Mouse (Mus musculus): ENCODE data around the gene Numb. TPM values are rescaled to one million over a fixed set of nuclear protein-coding genes. Genes with fewer than 3 reads are reported as not detected.

The Numb gene
- polyA plus RNA-seq, 1 experiment from 2014 or later, result 36.5 TPM

DNA sequence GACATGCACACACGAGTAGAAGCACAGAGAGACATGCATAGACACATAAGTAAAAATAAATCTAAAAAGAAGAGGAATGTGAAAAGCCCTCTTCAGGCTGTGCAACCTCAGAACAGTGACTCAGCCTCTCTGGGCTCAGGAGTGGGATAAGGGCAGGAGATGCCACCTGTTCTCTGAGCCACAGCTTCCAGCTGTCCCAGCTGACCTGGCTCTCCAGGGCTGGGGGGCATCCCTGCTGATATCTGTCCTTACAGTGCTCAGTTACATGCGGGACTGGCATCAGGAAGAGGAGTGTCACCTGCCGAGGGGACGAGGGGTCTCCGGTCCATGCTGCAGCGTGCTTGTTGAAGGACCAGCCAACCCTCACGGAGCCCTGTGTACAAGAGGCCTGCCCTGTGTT lies 145.0 kb downstream of the Numb start:
- Histone ChIP-seq H3K9me3 (ENCODE audit: control insufficient read depth, low read depth, low read length) (no peaks in the 10 kb centered on the region), H3K27me3 (ENCODE audit: control insufficient read depth, insufficient read depth, low read length) (no peaks in the 10 kb centered on the region), H3K4me1 (ENCODE audit: control insufficient read depth, insufficient read depth, low read length) (no peaks in the 10 kb centered on the region), H3K27ac (ENCODE audit: low read length) (no peak overlapping the region), H3K4me3 (ENCODE audit: low read depth, low read length) (no peak overlapping the region), H3K36me3 (ENCODE audit: control insufficient read depth, insufficient read depth, low read length) (no peaks in the 10 kb centered on the region), H3K9ac (replicated peaks; ENCODE audit: low read depth, low read length) (no peak overlapping the region), H3K4me2 (replicated peaks; ENCODE audit: low read depth, low read length) (no peak overlapping the region)
- ATAC-seq (ENCODE audit: insufficient number of reproducible peaks, insufficient read depth, low FRiP score, low read depth), result no peak
- WGBS, result 85% methylated on average over 7 of the region's 7 CpGs

DNA sequence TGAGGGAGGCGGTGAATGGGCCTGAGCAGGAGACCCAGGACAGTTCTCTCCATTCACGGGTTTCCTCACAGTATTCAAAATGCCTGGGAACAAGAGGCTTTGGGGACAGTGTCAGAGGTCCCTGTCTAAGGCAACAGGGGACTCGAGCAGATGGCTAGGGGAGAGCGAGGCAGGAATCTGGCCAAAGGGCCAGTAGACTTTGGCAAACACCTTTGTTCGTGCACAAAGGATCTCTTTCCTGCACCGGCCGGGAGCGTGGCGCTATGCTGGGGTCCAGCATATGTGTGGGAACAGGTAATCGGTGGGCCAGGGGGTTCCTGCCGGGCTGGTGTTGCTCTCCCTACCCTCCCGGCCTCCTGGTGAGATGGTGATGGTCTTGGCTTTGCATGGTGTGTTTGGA lies 146.1 kb downstream of the Numb start:
- no peak overlapping the region for H3K4me2 ChIP-seq (replicated peaks; ENCODE audit: low read depth, low read length)
- H3K9me3 ChIP-seq (ENCODE audit: control insufficient read depth, low read depth, low read length), result no peaks in the 10 kb centered on the region
- H3K27me3 ChIP-seq (ENCODE audit: control insufficient read depth, insufficient read depth, low read length), result no peaks in the 10 kb centered on the region
- H3K9ac ChIP-seq (replicated peaks; ENCODE audit: low read depth, low read length), result no peak overlapping the region
- H3K27ac ChIP-seq (ENCODE audit: low read length), result no peak overlapping the region
- no peak for ATAC-seq (ENCODE audit: insufficient number of reproducible peaks, insufficient read depth, low FRiP score, low read depth)
- WGBS, result 71% methylated on average over 12 of the region's 12 CpGs
- H3K36me3 ChIP-seq (ENCODE audit: control insufficient read depth, insufficient read depth, low read length), result no peaks in the 10 kb centered on the region
- H3K4me3 ChIP-seq (ENCODE audit: low read depth, low read length), result no peak overlapping the region
- H3K4me1 ChIP-seq (ENCODE audit: control insufficient read depth, insufficient read depth, low read length), result peaks cover 3% of the 10 kb centered on the region; the same call in 1 of the 2 replicates

DNA sequence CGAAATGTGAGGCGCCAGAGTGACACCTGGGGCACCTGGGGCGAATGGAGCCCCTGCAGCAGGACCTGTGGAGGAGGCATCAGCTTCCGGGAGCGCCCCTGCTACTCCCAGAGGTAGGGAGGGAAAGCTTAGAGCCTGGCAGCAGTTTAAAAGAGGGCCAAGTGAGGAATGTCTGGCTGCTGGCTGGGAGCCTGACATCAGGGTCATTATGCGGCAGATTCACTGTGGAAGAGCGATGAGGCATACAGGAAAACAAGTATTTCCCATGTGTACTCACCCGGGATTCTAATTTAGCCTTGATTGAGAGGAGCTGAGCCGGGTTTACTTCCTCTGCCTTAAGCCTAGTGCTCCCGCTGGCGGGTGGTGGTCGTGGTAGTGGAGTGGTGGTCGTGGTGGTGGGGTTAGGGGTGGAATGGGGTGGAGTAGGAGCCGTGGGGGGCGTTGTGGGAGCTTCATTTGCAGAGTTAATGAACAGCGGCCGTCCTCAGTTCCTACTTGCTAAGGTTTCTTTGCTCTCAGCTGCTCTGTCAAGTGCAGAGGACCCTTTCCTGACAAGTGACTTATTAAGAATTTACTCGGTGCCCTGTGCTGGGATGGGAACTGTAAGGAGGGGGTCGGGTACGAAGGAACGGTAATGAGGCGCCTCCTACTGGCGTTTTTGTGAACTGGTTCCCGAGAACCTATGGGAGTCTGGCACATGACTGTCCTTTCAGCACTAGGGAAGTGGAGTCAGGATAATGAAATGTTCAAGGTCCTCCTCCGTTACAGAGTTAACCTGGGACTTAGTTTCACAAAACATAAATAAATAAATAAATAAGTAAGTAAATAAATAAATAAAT lies 151.1 kb downstream of the Numb start:
- peak overlapping the region; percentile 31 for H3K4me2 ChIP-seq (replicated peaks; ENCODE audit: low read depth, low read length)
- H3K4me1 ChIP-seq (ENCODE audit: control insufficient read depth, insufficient read depth, low read length), result peaks cover 29% of the 10 kb centered on the region
- no peak overlapping the region for H3K4me3 ChIP-seq (ENCODE audit: low read depth, low read length)
- H3K9me3 ChIP-seq (ENCODE audit: control insufficient read depth, low read depth, low read length), result no peaks in the 10 kb centered on the region
- no peak overlapping the region; the same call in 1 of the 2 replicates for H3K27ac ChIP-seq (ENCODE audit: low read length)
- H3K36me3 ChIP-seq (ENCODE audit: control insufficient read depth, insufficient read depth, low read length), result no peaks in the 10 kb centered on the region
- no peaks in the 10 kb centered on the region for H3K27me3 ChIP-seq (ENCODE audit: control insufficient read depth, insufficient read depth, low read length)
- H3K9ac ChIP-seq (replicated peaks; ENCODE audit: low read depth, low read length), result no peak overlapping the region
- 9% methylated on average over 25 of the region's 25 CpGs for WGBS
- no peak for ATAC-seq (ENCODE audit: insufficient number of reproducible peaks, insufficient read depth, low FRiP score, low read depth)

DNA sequence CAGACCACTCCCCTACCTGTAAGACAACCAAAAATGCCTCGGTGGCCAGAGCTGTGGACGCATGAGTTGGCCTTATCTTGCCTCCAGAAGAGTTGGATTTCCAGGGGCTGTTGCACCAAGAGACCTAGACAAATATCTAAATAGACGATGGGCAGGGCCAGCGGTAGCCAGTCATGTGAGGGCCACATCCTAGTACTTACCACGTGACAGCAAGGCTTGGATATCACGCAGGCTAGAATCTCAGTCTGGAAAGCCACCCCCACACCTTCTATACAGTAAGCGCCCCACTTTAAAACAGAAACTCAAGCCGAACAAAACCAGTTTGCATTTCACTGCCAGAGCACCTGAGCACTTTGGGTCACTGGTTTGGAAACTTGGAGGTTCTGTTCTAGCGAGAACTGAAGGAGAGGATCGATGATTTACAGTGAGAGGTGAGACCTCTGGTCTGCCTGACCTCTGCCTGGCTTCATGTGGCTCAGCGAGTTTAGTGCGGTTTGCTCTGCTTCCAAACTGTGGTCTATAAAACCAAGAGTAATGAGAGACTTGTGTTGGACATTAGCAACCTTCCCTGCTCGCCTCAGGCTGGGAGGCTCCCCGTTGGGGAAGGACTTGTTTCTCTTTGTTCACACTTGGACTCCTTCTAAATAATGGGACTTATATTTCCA lies 153.4 kb downstream of the Numb start:
- no peak overlapping the region for H3K27ac ChIP-seq (ENCODE audit: low read length)
- peaks cover 41% of the 10 kb centered on the region for H3K4me1 ChIP-seq (ENCODE audit: control insufficient read depth, insufficient read depth, low read length)

DNA sequence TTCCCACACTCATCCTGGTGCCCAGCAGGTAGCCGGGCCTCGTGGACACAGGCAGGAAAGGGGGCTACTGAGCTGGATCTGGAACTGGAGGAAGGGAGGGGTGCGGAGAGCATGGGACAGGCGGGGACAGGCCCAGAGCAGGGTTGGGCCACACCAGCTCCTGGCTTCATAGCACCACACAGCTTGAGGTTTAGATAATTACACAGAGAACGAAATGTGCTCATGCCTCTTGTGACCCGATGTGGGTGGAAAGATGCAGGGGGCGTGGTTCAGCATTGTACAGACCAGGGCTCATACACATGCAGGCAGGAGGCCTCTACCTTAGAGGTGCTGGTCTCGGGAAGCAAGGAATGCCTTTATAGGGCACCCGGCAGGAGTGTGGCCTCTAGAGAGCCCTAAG lies 153.9 kb downstream of the Numb start:
- Histone ChIP-seq H3K4me2 (replicated peaks; ENCODE audit: low read depth, low read length) (no peak overlapping the region), H3K9ac (replicated peaks; ENCODE audit: low read depth, low read length) (no peak overlapping the region), H3K4me1 (ENCODE audit: control insufficient read depth, insufficient read depth, low read length) (peaks cover 47% of the 10 kb centered on the region), H3K27me3 (ENCODE audit: control insufficient read depth, insufficient read depth, low read length) (no peaks in the 10 kb centered on the region), H3K4me3 (ENCODE audit: low read depth, low read length) (no peak overlapping the region), H3K9me3 (ENCODE audit: control insufficient read depth, low read depth, low read length) (no peaks in the 10 kb centered on the region), H3K36me3 (ENCODE audit: control insufficient read depth, insufficient read depth, low read length) (no peaks in the 10 kb centered on the region), H3K27ac (ENCODE audit: low read length) (no peak overlapping the region)
- WGBS, result 79% methylated on average over 9 of the region's 9 CpGs
- no peak for ATAC-seq (ENCODE audit: insufficient number of reproducible peaks, insufficient read depth, low FRiP score, low read depth)

More for the DNA sequence above, 153.4 kb downstream of the Numb start:
- H3K36me3 ChIP-seq (ENCODE audit: control insufficient read depth, insufficient read depth, low read length), result no peaks in the 10 kb centered on the region
- no peak overlapping the region for H3K4me3 ChIP-seq (ENCODE audit: low read depth, low read length)
- H3K4me2 ChIP-seq (replicated peaks; ENCODE audit: low read depth, low read length), result no peak overlapping the region
- H3K9ac ChIP-seq (replicated peaks; ENCODE audit: low read depth, low read length), result no peak overlapping the region
- no peaks in the 10 kb centered on the region for H3K9me3 ChIP-seq (ENCODE audit: control insufficient read depth, low read depth, low read length)
- ATAC-seq (ENCODE audit: insufficient number of reproducible peaks, insufficient read depth, low FRiP score, low read depth), result no peak
- WGBS, result 61% methylated on average over 14 of the region's 14 CpGs
- no peaks in the 10 kb centered on the region for H3K27me3 ChIP-seq (ENCODE audit: control insufficient read depth, insufficient read depth, low read length)

DNA sequence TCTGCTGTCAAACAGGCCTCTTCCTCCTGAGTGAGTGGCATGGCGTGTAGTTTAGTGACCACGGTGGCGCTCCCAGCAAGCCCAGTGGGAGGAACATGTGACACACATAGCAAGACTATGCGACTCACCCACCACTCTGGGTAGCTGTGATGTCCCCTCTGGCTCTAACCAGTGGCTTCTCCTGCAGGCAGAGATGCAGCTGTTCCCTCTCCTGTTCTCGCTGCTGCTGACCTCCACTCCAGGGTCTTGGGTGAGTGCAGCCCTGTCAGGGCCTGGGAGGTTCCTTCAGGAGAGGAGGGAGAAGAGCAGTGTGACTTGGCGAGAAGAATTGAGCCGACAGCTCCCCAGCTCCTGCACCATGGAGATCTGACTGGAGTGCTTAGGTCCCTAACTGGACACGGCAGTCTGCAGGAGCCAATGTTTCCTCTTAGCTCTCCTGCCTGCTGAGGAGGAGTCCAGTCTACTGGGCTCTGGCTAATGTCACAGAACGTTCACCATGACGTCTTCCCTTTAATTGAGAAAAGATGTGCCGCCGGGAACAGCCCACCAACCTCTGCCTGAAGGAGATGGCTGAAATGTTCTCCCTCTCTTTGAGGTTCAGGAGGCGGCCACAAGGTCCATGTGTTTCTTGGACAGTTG lies 155.7 kb downstream of the Numb start:
- H3K4me2 ChIP-seq (replicated peaks; ENCODE audit: low read depth, low read length), result no peak overlapping the region
- peaks cover 47% of the 10 kb centered on the region for H3K4me1 ChIP-seq (ENCODE audit: control insufficient read depth, insufficient read depth, low read length)

DNA sequence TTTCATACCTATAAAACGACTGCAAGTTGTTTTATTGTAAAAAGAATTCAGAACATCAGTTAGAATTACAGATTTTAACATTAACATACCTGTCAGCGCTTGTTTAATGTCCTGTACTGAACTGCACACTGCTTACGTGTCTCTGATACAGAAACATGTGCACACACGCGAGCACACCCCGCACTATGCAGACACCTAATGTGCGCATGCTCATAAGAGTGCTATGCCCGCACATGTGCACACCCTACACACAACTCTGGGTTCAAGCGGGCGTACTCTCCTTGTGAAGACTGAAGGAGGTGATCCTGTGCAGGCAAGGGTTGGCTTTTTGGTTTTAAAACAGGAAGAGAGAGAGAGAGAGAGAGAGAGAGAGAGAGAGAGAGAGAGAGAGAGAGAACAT lies 157.2 kb downstream of the Numb start:
- Histone ChIP-seq H3K9me3 (ENCODE audit: control insufficient read depth, low read depth, low read length) (no peaks in the 10 kb centered on the region), H3K9ac (replicated peaks; ENCODE audit: low read depth, low read length) (no peak overlapping the region), H3K36me3 (ENCODE audit: control insufficient read depth, insufficient read depth, low read length) (no peaks in the 10 kb centered on the region), H3K27ac (ENCODE audit: low read length) (no peak overlapping the region), H3K4me2 (replicated peaks; ENCODE audit: low read depth, low read length) (peak overlapping the region; percentile 67; the same call in 1 of the 2 replicates), H3K27me3 (ENCODE audit: control insufficient read depth, insufficient read depth, low read length) (no peaks in the 10 kb centered on the region), H3K4me1 (ENCODE audit: control insufficient read depth, insufficient read depth, low read length) (peaks cover 33% of the 10 kb centered on the region), H3K4me3 (ENCODE audit: low read depth, low read length) (no peak overlapping the region)
- no peak for ATAC-seq (ENCODE audit: insufficient number of reproducible peaks, insufficient read depth, low FRiP score, low read depth)
- WGBS, result 59% methylated on average over 10 of the region's 10 CpGs

More for the DNA sequence above, 155.7 kb downstream of the Numb start:
- H3K27me3 ChIP-seq (ENCODE audit: control insufficient read depth, insufficient read depth, low read length), result no peaks in the 10 kb centered on the region
- H3K4me3 ChIP-seq (ENCODE audit: low read depth, low read length), result no peak overlapping the region
- no peak overlapping the region for H3K9ac ChIP-seq (replicated peaks; ENCODE audit: low read depth, low read length)
- H3K36me3 ChIP-seq (ENCODE audit: control insufficient read depth, insufficient read depth, low read length), result no peaks in the 10 kb centered on the region
- H3K27ac ChIP-seq (ENCODE audit: low read length), result no peak overlapping the region
- WGBS, result 65% methylated on average over 13 of the region's 13 CpGs
- ATAC-seq (ENCODE audit: insufficient number of reproducible peaks, insufficient read depth, low FRiP score, low read depth), result no peak
- no peaks in the 10 kb centered on the region for H3K9me3 ChIP-seq (ENCODE audit: control insufficient read depth, low read depth, low read length)

DNA sequence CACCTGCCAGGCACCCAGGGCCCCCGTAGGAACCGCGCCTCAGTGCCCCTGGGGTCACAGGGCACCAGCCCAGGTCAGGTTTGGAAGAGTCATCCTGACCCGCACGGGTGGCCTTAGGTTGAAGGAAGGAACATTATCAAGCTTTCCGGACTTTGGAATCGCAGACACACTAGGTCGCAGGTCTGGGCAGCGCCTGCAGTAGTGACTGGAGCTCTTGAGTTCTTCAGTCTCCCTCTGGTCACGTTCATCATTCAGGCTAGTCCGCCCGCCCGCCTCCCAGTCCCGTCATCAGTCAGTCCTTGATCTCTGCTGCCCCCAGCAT lies 157.7 kb downstream of the Numb start:
- Histone ChIP-seq H3K4me2 (replicated peaks; ENCODE audit: low read depth, low read length) (peak overlapping the region; percentile 67), H3K27ac (ENCODE audit: low read length) (peak overlapping the region; percentile 21; the same call in 1 of the 2 replicates), H3K9me3 (ENCODE audit: control insufficient read depth, low read depth, low read length) (no peaks in the 10 kb centered on the region), H3K4me1 (ENCODE audit: control insufficient read depth, insufficient read depth, low read length) (peaks cover 28% of the 10 kb centered on the region), H3K9ac (replicated peaks; ENCODE audit: low read depth, low read length) (0 out of 2 replicates have a peak overlapping the region, but pooled peaks have one; percentile 12), H3K36me3 (ENCODE audit: control insufficient read depth, insufficient read depth, low read length) (no peaks in the 10 kb centered on the region), H3K27me3 (ENCODE audit: control insufficient read depth, insufficient read depth, low read length) (no peaks in the 10 kb centered on the region), H3K4me3 (ENCODE audit: low read depth, low read length) (peak overlapping the region; percentile 30)
- WGBS, result 6% methylated on average over 14 of the region's 14 CpGs
- ATAC-seq (ENCODE audit: insufficient number of reproducible peaks, insufficient read depth, low FRiP score, low read depth), result peak; percentile 21; the same call in 1 of the 2 replicates

Data from stomach, embryonic 14.5 days (tissue).